In the genomic region with DNA sequence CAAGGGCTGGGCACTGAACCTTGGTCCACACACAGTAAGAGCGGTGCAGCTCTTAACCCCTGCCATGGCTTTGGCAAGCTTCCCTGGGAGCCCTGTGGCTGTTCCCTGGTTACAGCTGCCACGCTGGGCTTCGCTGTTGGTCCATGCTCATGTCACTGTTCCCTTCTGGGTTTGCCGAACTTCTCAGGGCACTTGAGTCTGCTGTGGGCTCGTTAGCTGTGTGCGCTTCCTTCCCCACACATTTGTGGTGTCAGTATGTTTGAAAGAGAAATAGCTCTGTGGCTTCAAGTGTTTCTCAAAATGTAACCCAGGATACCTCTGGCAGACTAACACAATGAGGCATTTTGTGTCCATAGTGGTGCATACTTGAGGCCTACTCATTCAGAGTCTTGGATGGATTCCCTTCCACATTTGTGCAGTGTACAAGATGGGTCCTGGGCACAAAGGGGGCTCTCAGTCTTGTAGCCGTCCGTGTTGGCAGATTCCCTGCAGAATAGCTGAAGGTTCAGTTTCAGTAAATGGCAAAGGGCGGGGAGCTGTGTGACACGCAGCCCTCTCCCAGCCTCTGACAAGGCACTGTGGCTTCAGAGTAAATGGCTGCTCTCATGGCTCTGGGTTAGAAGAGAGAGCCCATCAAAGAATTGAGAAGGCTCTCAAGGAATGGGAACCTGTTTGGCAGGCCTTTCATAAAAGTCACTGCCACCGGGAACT, we compare ENCODE assay signal across 9 mouse cellular contexts.
A peak's percentile ranks its signal among the peaks of the same experiment; 100 is the strongest.
DNase-seq lines count a peak whose midpoint lies in the region; ATAC-seq and TF ChIP-seq lines count a peak whose summit lies in the region.
"Had no signal": no experiment of that assay in that cellular context is flagged by ENCODE, and none has a peak within 500 bp of the region (broad histone marks: within the 10 kb centered on the region; RNA-seq: fewer than 3 reads in every experiment).

No protein-coding gene starts in this region.

- peaks cover 11% of the 10 kb centered on the region; the same call in 1 of the 2 replicates for H3K4me1 ChIP-seq in embryonic facial prominence, embryonic 15.5 days
- peaks cover 16% of the 10 kb centered on the region for H3K4me1 ChIP-seq in kidney, embryonic 16.5 days (ENCODE audit: insufficient read depth, low read length)

- no peaks in the 10 kb centered on the region for H3K27me3 ChIP-seq in embryonic facial prominence, embryonic 15.5 days
- no peaks in the 10 kb centered on the region for H3K27me3 ChIP-seq in kidney, embryonic 16.5 days (ENCODE audit: insufficient read depth, low read length)

- H3K27ac ChIP-seq in gastrocnemius, adult 2 months = 0 out of 2 replicates have a peak overlapping the region, but pooled peaks have one; percentile 5
- H3K27ac ChIP-seq in embryonic facial prominence, embryonic 15.5 days (replicated peaks) = peak overlapping the region; percentile 19; the same call in 1 of the 2 replicates
- H3K27ac ChIP-seq in kidney, embryonic 16.5 days (ENCODE audit: low read length) = no peak overlapping the region
- H3K27ac ChIP-seq: kidney, postnatal 0 days had no signal

- DNase-seq in gastrocnemius, adult 2 months = no peak
- no peak for DNase-seq in gastrocnemius, postnatal 36 days
- DNase-seq in Muller cell, postnatal 12 days (ENCODE audit: inconsistent ontology term) = peak; percentile 96
- DNase-seq in left cerebral cortex, postnatal 25 days (ENCODE audit: low spot score in 2 of 2) = peak; percentile 37 to 49
- DNase-seq in testis, postnatal 14 days (ENCODE audit: low spot score) = no peak
- DNase-seq in T-cell, adult 2 months (ENCODE audit: low spot score) = no peak

- H3K9ac ChIP-seq in embryonic facial prominence, embryonic 15.5 days = no peak overlapping the region
- no peak overlapping the region for H3K9ac ChIP-seq in kidney, embryonic 16.5 days (replicated peaks; ENCODE audit: low read length)

- 69% methylated on average over 11 of the region's 11 CpGs for WGBS in embryonic facial prominence, embryonic 15.5 days
- WGBS in kidney, embryonic 16.5 days = 88% methylated on average over 11 of the region's 11 CpGs

- no peak for TF ChIP-seq CTCF in gastrocnemius, adult 2 months (IDR thresholded peaks at IDR 0.05)

- intact Hi-C loops in gastrocnemius, adult 2 months (cut with DNase I) = no loop called here
- intact Hi-C loops in gastrocnemius, postnatal 36 days (cut with DNase I) = no loop called here
- intact Hi-C loops in left cerebral cortex, postnatal 25 days (cut with DNase I) = no loop called here

- H3K4me3 ChIP-seq in gastrocnemius, adult 2 months = no peak overlapping the region
- H3K4me3 ChIP-seq in embryonic facial prominence, embryonic 15.5 days (replicated peaks) = no peak overlapping the region
- no peak overlapping the region for H3K4me3 ChIP-seq in kidney, embryonic 16.5 days (ENCODE audit: low read length)

- H3K4me2 ChIP-seq in embryonic facial prominence, embryonic 15.5 days (replicated peaks) = no peak overlapping the region
- no peak overlapping the region for H3K4me2 ChIP-seq in kidney, embryonic 16.5 days (replicated peaks; ENCODE audit: low read depth, low read length)

- peak; percentile 35; the same call in 1 of the 2 replicates for ATAC-seq in embryonic facial prominence, embryonic 15.5 days (ENCODE audit: insufficient number of reproducible peaks, low FRiP score, low TSS enrichment, low read depth)
- no peak for ATAC-seq in kidney, embryonic 16.5 days (ENCODE audit: low FRiP score, low TSS enrichment)

- H3K9me3 ChIP-seq in embryonic facial prominence, embryonic 15.5 days (replicated peaks) = no peaks in the 10 kb centered on the region
- H3K9me3 ChIP-seq in kidney, embryonic 16.5 days (ENCODE audit: low read length) = no peaks in the 10 kb centered on the region

- H3K36me3 ChIP-seq in embryonic facial prominence, embryonic 15.5 days = no peaks in the 10 kb centered on the region
- peaks cover 5% of the 10 kb centered on the region; the same call in 1 of the 2 replicates for H3K36me3 ChIP-seq in kidney, embryonic 16.5 days (ENCODE audit: insufficient read depth, low read length)

Comparison
In these comparisons a context has a peak if more than half of its experiments do, and no peak if none do; other contexts are left out.
1. DNase-seq: peak in Muller cell, postnatal 12 days (single experiment) and left cerebral cortex, postnatal 25 days (2 of 2); none in gastrocnemius, adult 2 months (single experiment), gastrocnemius, postnatal 36 days (0 of 2), testis, postnatal 14 days (single experiment) and T-cell, adult 2 months (single experiment).